Mouse (Mus musculus) bone marrow macrophage, adult 2 months (primary cell): ENCODE data around the gene Rftn2. TPM values are rescaled to one million over a fixed set of nuclear protein-coding genes. Genes with fewer than 3 reads are reported as not detected.

ENCODE experiments used
- H3K27ac ChIP-seq: 2 replicates; pipeline ENCODE4 v1.5.1; 2012; ENCODE audit warnings: low read depth, low read length; ENCODE audit not compliant: insufficient read depth
- H3K4me1 ChIP-seq: 2 replicates; pipeline ENCODE4 v1.6.1; 2012; ENCODE audit warnings: low read length; ENCODE audit not compliant: control insufficient read depth, insufficient read depth
- H3K4me3 ChIP-seq: 2 replicates; pipeline ENCODE4 v1.5.1; 2012; ENCODE audit warnings: mild to moderate bottlenecking, low read length, moderate library complexity; ENCODE audit not compliant: insufficient read depth
- CTCF ChIP-seq: IDR thresholded peaks from 2 replicates; pipeline ENCODE4 v1.5.1; 2012; ENCODE audit warnings: low read depth, mild to moderate bottlenecking, low read length, moderate library complexity
- POLR2A ChIP-seq: IDR thresholded peaks from 2 replicates; pipeline ENCODE4 v1.6.1; 2012; ENCODE audit warnings: mild to moderate bottlenecking, low read depth, low read length, borderline replicate concordance
- polyA plus RNA-seq: library from polyadenylated mRNA; stranded (reverse); fragments of >200 nt; gene quantifications from 2 replicates; pipeline ENCODE4 v1.2.4, GENCODE M21; 2012; ENCODE audit not compliant: missing spikeins, insufficient read depth, insufficient read length

Rftn2 gene
- polyA plus RNA-seq, 1 experiment = 2.8 TPM

DNA sequence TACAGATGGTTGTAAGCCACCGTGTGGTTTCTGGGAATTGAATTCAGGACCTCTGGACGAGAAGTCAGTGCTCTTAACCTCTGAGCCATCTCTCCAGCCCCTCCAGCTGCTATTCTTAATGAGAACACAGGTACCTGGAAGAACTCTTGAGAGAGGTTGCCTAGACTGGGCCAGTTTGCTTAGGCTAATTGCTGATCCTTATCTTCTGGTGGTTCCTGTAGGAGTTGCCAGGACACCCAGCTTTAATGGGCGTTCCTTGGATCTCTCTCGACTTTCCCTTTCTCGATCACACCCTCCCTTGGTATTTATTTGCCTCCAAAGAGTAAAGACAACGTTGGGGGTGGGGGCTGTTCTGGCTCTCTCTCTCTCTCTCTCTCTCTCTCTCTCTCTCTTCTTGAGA lies 13.1 kb downstream of the Rftn2 start:
- no peak for TF ChIP-seq POLR2A
- no peak for TF ChIP-seq CTCF
- Histone ChIP-seq H3K4me1 (peaks cover 17% of the 10 kb centered on the region), H3K27ac (no peak overlapping the region), H3K4me3 (no peak overlapping the region)

DNA sequence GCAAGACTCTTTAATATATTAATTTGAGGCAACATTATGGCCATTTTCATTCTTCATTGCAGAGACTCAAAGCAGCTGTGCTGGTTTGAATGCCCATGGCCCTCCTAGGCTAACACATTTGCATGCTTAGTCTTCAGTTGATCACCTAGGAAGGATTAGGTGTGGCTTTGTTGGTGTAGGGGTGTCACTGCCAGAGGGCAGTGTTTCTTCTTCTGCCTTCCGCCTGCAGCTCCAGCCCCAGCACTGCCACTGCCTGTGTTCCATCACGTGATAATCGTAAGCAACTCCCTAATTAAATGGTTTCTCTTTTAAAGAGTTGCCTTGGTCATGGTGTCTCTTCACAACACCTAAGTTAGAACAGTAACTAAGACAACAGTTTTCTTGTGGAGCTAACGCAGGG lies 13.8 kb downstream of the Rftn2 start:
- TF ChIP-seq CTCF (no peak), POLR2A (no peak)
- Histone ChIP-seq H3K4me3 (no peak overlapping the region), H3K4me1 (peaks cover 17% of the 10 kb centered on the region), H3K27ac (no peak overlapping the region)

DNA sequence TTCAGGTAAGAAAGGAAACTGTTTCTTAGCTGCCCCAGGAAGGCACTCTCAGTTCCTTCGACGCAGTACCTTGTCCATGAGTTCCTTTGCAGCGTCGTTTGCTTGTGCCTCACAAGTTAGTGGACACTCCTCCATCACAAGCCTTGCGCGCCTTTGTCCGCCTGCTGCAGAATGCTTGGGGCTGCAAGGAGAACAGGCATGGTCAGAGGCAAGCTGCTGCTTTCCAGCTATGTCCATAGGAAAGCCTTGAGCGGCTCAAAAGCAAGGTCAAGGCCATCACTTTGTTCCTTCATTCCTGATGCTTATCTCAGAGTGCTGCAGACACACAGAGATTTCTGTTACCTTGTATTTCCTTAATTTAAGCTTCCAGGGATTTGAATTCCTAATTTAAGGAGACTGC lies 15.5 kb downstream of the Rftn2 start:
- peaks cover 17% of the 10 kb centered on the region for H3K4me1 ChIP-seq
- H3K27ac ChIP-seq = no peak overlapping the region
- no peak overlapping the region for H3K4me3 ChIP-seq
- no peak for TF ChIP-seq CTCF
- TF ChIP-seq POLR2A = no peak

DNA sequence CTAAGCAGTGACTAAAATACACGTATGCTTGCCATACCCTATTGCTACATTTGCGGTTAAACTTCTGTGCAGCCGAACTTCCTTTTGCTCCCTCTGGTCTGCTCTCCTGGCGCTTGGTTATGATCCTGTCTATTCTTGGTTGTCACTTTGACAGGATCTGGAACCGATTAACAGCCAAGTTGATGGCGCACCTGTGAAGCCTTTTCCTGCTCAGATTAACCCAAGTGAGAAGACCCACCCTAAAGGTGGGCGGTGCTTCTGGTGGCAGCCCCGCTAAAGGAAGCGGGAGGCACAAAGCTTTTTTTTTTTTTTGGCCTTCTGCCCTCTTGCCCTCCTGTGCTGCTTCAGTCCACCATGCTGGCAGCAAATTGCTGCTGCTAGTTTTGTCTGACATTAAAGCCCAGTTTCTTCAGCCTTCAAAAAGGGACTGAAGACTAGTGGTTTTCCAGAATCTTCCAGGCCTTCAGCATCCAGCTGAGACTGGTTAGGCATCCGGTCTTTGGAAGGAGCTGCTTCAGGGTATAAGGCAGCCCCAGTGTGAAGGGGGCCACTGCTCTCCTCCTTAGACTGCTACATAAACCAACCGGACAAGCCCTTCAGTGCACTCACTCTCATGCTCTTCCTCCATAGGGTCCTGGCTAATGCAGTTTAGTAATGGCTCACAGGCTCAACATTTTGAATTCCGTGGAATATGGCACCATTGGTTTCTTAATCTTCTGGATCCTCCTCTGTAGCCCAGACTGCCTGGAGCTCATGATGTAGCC lies 16.2 kb downstream of the Rftn2 start:
- Histone ChIP-seq H3K4me3 (peak overlapping the region; percentile 45), H3K4me1 (peaks cover 11% of the 10 kb centered on the region), H3K27ac (no peak overlapping the region)
- TF ChIP-seq POLR2A = no peak
- TF ChIP-seq CTCF = no peak

DNA sequence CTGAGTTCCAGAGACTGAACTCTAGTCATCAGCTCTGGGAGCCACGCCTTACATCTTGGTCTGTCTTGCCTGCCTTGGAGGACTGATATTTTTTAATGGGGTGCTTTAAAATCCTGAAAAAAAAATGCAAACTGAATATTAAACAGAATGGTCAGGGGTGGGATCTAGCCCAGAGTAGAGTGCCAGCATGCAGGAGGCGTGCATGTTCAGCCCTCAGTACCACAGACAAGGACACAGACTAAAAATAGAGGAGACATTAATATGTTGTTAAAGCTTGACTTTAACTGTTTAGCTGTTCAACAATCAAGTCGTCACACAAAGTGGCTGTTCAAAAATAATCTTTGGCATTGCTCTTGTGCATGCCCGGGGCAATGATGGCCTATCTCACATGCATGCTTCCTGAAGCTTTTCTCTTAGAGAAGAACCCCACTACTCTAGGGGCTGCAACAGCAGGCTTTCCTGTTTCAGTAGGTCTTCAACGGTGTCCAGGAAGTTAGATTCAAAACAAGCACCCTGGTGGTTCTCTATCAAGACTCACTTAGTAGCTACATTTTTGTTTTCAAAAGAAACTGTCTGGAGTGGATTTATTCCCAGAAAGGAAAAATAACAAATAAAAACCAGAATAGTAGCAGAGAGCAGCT lies 18.0 kb downstream of the Rftn2 start:
- Histone ChIP-seq H3K4me1 (peaks cover 11% of the 10 kb centered on the region), H3K4me3 (no peak overlapping the region), H3K27ac (no peak overlapping the region)
- TF ChIP-seq CTCF (no peak), POLR2A (no peak)

DNA sequence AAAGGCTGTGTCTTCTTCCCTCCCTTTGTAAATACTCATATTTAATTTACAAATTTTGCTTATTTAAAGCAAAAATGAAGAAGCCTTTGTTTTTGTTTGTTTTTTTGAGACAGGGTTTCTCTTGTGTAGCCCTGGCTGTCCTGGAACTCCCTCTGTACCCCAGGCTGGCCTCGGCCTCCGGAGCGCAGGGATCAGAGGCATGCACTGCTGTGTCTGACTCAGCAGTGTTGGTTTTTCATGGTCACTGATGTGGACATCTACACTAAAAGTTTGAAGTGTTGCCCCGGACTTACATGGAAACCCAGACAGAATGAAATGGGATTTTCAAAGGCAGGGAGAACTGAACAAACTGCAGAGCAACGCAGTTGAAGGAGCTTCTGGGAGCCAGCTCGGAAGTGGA lies 19.0 kb downstream of the Rftn2 start:
- H3K4me3 ChIP-seq = no peak overlapping the region
- peaks cover 11% of the 10 kb centered on the region for H3K4me1 ChIP-seq
- no peak for TF ChIP-seq CTCF
- no peak for TF ChIP-seq POLR2A
- no peak overlapping the region for H3K27ac ChIP-seq

DNA sequence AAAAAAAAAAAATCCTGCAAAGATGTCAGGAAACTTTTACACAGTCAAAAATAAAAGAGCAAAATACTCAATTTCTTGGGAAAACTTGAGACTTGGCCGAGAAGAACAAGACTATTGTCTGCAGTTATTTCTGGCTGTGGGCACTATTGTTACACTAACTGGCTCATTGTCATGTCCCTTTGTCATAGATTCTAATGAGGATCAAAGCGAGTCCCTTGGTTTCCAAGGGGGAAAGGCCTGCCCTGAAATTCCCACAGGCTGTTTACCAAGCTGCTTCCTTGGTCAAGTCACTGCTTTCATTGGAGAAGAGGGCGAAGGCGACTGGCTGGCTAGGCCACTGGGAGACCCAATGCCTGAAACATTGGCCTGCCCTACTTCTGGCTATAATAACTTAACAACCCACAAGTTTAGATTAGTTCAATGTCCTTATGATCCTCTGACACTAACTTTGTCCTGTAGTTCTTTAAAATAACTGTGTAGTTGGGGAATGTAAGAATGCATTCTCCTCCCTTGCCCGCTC lies 20.7 kb downstream of the Rftn2 start:
- Histone ChIP-seq H3K4me3 (no peak overlapping the region), H3K27ac (no peak overlapping the region), H3K4me1 (peaks cover 11% of the 10 kb centered on the region)
- TF ChIP-seq CTCF = no peak
- TF ChIP-seq POLR2A = no peak

DNA sequence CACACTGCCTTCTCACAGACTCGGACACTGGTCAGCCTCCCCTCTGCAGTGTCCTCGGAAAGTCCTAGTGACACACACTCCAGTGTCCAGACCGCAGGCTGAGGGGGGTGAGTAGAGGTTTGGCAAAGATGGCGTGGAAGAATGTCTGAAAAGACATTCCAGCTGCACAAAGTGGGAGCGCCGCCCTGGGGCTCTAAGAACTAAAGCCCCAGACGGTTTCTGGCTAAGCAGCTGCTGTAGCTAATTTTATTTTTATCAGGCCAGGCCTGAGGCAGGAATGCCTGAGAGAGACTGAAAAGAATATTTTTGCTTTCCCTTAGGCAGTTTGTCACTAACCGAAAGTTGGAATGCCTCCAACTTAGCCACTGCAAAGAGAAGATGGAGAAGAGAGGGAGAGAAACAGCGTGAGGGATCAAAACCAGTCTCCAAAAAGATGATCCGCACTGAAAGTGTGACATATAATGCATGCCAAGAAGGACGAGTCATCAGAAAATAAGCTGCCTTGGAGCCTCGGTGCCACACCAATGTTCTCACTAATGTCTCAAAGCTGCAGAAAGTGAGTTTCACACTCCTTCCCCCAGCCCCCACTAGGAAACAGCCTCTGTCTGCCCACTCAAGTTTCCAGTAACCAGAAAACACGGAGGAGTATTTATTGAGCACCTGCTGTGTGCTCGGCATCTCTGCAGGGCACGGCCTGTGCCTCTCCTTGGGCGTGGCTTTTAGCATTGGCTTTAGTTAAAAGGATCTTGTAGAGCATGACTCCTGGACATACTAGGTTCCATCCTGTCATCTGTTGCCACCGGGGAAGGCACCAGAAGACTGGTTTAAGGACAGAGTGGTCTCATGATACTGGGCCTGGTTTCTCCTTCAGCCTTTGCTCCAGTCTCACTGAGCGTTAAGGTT lies 24.5 kb downstream of the Rftn2 start:
- TF ChIP-seq POLR2A (no peak), CTCF (no peak)
- Histone ChIP-seq H3K4me1 (no peaks in the 10 kb centered on the region), H3K4me3 (no peak overlapping the region), H3K27ac (no peak overlapping the region)

DNA sequence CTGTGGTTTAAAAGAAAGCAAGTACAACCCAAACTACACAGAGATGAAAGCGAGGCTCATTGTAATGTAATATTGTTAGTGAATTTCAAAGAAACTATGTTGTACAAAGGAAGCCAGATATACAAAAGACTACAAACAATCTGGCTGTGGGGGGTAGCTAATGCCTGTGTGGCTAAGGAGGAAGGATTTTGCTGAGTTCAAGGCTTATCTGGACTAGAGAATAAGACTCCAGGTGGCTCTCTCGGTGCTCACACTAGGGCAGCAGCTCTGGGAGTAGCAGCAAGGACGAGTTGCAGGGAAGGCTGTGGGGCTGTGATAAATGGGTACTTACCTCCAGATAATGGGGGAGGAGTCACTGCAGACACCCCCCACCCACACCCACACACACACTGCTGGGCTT lies 27.9 kb downstream of the Rftn2 start:
- Histone ChIP-seq H3K27ac (no peak overlapping the region), H3K4me1 (no peaks in the 10 kb centered on the region), H3K4me3 (no peak overlapping the region)
- TF ChIP-seq CTCF (no peak), POLR2A (no peak)

DNA sequence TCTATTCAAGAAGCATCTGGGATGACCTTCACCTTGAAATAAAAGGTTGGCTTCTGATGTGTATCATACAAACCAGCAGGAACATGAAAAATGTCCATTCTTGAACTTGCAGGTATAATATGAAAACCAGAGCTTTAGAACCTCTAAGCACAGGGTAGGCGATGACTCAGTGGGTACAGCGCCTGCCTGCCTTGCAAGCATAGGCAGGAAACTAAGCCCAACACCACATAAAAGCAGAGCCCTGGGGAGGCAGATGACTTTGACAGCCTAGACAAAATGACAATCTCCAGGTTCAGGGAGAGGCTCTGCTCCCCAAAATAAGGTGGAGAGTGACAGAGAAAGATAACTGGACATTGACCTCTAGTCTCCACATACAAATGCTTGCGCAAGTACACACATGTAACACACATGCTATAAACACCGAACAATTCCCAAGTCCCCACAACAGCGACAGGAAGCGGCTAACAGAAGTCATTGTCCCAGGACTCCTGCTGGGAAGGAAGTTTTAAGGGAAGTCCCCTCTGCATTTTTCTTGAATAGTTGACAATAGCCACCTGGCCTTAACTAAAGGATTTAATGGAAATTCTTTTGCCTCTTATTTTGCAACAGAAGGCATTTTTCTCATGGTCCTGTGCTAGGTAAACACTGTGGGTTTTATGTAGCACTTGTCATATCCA lies 30.1 kb downstream of the Rftn2 start:
- no peak overlapping the region for H3K27ac ChIP-seq
- H3K4me1 ChIP-seq = no peaks in the 10 kb centered on the region
- TF ChIP-seq CTCF (no peak), POLR2A (no peak)
- no peak overlapping the region for H3K4me3 ChIP-seq
